ENCODE assay signal across 9 mouse cellular contexts in genomic region chr12:104837957-104838401, GRCm38 (mm10). TPM values are rescaled to one million over a fixed set of nuclear protein-coding genes. Genes with fewer than 3 reads are reported as not detected.
DNase-seq lines count a peak whose midpoint lies in the region; ATAC-seq and TF ChIP-seq lines count a peak whose summit lies in the region.
"Had no signal": no experiment of that assay in that cellular context is flagged by ENCODE, and none has a peak within 500 bp of the region (broad histone marks: within the 10 kb centered on the region; RNA-seq: fewer than 3 reads in every experiment).

No protein-coding gene starts in this region.

- no peak for ATAC-seq in heart, embryonic 14.5 days (ENCODE audit: insufficient number of reproducible peaks, insufficient read depth, low FRiP score, low read depth)
- no peak for ATAC-seq in megakaryocyte, adult 5-6 weeks (ENCODE audit: poor library complexity, severe bottlenecking)
- ATAC-seq in limb, embryonic 12.5 days (ENCODE audit: insufficient number of reproducible peaks, insufficient read depth, low FRiP score, low TSS enrichment, low read depth) = 0 out of 2 replicates have a peak, but pooled peaks have one; percentile 35
- peak; percentile 57; the same call in 1 of the 2 replicates for ATAC-seq in midbrain, postnatal 0 days (ENCODE audit: low FRiP score)

- H3K4me3 ChIP-seq in heart, embryonic 14.5 days (ENCODE audit: control insufficient read depth in 1 of 2, insufficient read depth in 1 of 2, low read depth in 1 of 2, low read length in 2 of 2) = no peak overlapping the region
- peak overlapping the region; percentile 47 for H3K4me3 ChIP-seq in megakaryocyte, embryonic 14.5 days (replicated peaks)
- no peak overlapping the region for H3K4me3 ChIP-seq in limb, embryonic 12.5 days (replicated peaks)
- H3K4me3 ChIP-seq in midbrain, postnatal 0 days (ENCODE audit: low read depth, low read length) = no peak overlapping the region

- no peaks in the 10 kb centered on the region for H3K36me3 ChIP-seq in heart, embryonic 14.5 days (ENCODE audit: control insufficient read depth, insufficient read depth, low read length)
- no peaks in the 10 kb centered on the region for H3K36me3 ChIP-seq in megakaryocyte, embryonic 14.5 days (replicated peaks; ENCODE audit: low read length)
- no peaks in the 10 kb centered on the region for H3K36me3 ChIP-seq in limb, embryonic 12.5 days
- H3K36me3 ChIP-seq in midbrain, postnatal 0 days (ENCODE audit: insufficient read depth, low read length) = no peaks in the 10 kb centered on the region

- H3K9me3 ChIP-seq in heart, embryonic 14.5 days (ENCODE audit: control insufficient read depth, low read length) = no peaks in the 10 kb centered on the region
- H3K9me3 ChIP-seq in megakaryocyte, embryonic 14.5 days = no peaks in the 10 kb centered on the region
- no peaks in the 10 kb centered on the region for H3K9me3 ChIP-seq in limb, embryonic 12.5 days
- no peaks in the 10 kb centered on the region for H3K9me3 ChIP-seq in midbrain, postnatal 0 days (ENCODE audit: low read length)

- no peak overlapping the region for H3K27ac ChIP-seq in heart, embryonic 14.5 days (replicated peaks in 1 of 2; ENCODE audit: control insufficient read depth in 1 of 2, insufficient read depth in 1 of 2, low read depth in 2 of 2, low read length in 2 of 2)
- H3K27ac ChIP-seq in limb, embryonic 12.5 days = no peak overlapping the region
- no peak overlapping the region for H3K27ac ChIP-seq in midbrain, postnatal 0 days (ENCODE audit: low read depth, low read length)
- H3K27ac ChIP-seq: stomach, postnatal 0 days had no signal

- DNase-seq in heart, postnatal 4 days = no peak
- no peak for DNase-seq in midbrain, postnatal 0 days (ENCODE audit: low spot score)
- DNase-seq in B cell, adult 2 months = no peak
- DNase-seq: lung, adult 2 months had no signal

- H3K9ac ChIP-seq in heart, embryonic 14.5 days (ENCODE audit: low read length) = no peak overlapping the region; the same call in 1 of the 2 replicates
- H3K9ac ChIP-seq in limb, embryonic 12.5 days (replicated peaks) = no peak overlapping the region; the same call in 1 of the 2 replicates
- no peak overlapping the region for H3K9ac ChIP-seq in midbrain, postnatal 0 days (replicated peaks; ENCODE audit: low read length, poor library complexity, severe bottlenecking)

- no peaks in the 10 kb centered on the region for H3K27me3 ChIP-seq in heart, embryonic 14.5 days (ENCODE audit: control insufficient read depth, insufficient read depth, low read length)
- peaks cover 66% of the 10 kb centered on the region for H3K27me3 ChIP-seq in megakaryocyte, embryonic 14.5 days (replicated peaks)
- H3K27me3 ChIP-seq in limb, embryonic 12.5 days = peaks cover 16% of the 10 kb centered on the region; the same call in 1 of the 2 replicates
- no peaks in the 10 kb centered on the region for H3K27me3 ChIP-seq in midbrain, postnatal 0 days (ENCODE audit: insufficient read depth, low read length)

- 0 out of 2 replicates have a peak overlapping the region, but pooled peaks have one; percentile 11 for H3K4me2 ChIP-seq in heart, embryonic 14.5 days (ENCODE audit: low read length)
- no peak overlapping the region for H3K4me2 ChIP-seq in limb, embryonic 12.5 days
- no peak overlapping the region for H3K4me2 ChIP-seq in midbrain, postnatal 0 days (ENCODE audit: low read depth, low read length, poor library complexity, severe bottlenecking)

- H3K4me1 ChIP-seq in heart, embryonic 14.5 days (ENCODE audit: control insufficient read depth in 2 of 2, insufficient read depth in 2 of 2, low read length in 2 of 2) = peaks cover 3 to 7% of the 10 kb centered on the region in 2 experiments; a peak in 3 of 4 replicates
- peaks cover 24% of the 10 kb centered on the region for H3K4me1 ChIP-seq in megakaryocyte, embryonic 14.5 days
- H3K4me1 ChIP-seq in limb, embryonic 12.5 days (replicated peaks) = peaks cover 23% of the 10 kb centered on the region
- H3K4me1 ChIP-seq in midbrain, postnatal 0 days (ENCODE audit: insufficient read depth, low read length) = 0 out of 2 replicates have a peak, but pooled peaks cover 5% of the 10 kb centered on the region

- WGBS in heart, embryonic 14.5 days = 45% methylated on average over 13 of the region's 13 CpGs
- 66% methylated on average over 13 of the region's 13 CpGs for WGBS in limb, embryonic 12.5 days
- 68% methylated on average over 13 of the region's 13 CpGs for WGBS in midbrain, postnatal 0 days

- no peak for TF ChIP-seq CTCF in midbrain, postnatal 0 days (IDR thresholded peaks at IDR 0.05)

RNA-seq across cellular contexts. Expression of gene Clmn, which starts 26.9 kb away (rescaled TPM):
- polyA plus RNA-seq in heart, embryonic 14.5 days (2014; fragmentation: Nextera tagmentation; extraction: Ambion mirVana) = 0.44 and 0.49 TPM in 2 replicates
- 1 to 10 TPM; 1.4 to 1.7 TPM for total RNA-seq in heart, postnatal 4 days (2021)
- polyA plus RNA-seq in megakaryocyte, embryonic 14.5 days (2012; ENCODE audit: insufficient read depth, low replicate concordance) = not detected in 2 replicates
- 0.22 and 0.46 TPM in 2 replicates for total RNA-seq in megakaryocyte, adult 5-6 weeks (2015)
- 0.04 TPM in 1 of 2 replicates, not detected in the other for total RNA-seq in megakaryocyte, adult 5-6 weeks (2017)
- polyA plus RNA-seq in limb, embryonic 12.5 days (2016; fragmentation: Nextera tagmentation; extraction: Ambion mirVana) = 4.8 and 5.2 TPM in 2 replicates
- 2.2 and 3.1 TPM in 2 replicates for total RNA-seq in midbrain, postnatal 0 days (2014; rRNA removed)
- polyA plus RNA-seq in midbrain, postnatal 0 days (2015; fragmentation: Nextera tagmentation; extraction: Ambion mirVana) = 1.4 and 2.4 TPM in 2 replicates

Comparison
In these comparisons a context has a peak if more than half of its experiments do, and no peak if none do; other contexts are left out.
1. ATAC-seq: peak in limb, embryonic 12.5 days (single experiment) and midbrain, postnatal 0 days (single experiment); none in heart, embryonic 14.5 days (single experiment) and megakaryocyte, adult 5-6 weeks (single experiment).